Mouse (Mus musculus) olfactory bulb, adult 2 months (tissue): ENCODE results near the gene Cpa3.

ENCODE experiments used
- CTCF ChIP-seq: fragments of 200-500 bp; IDR thresholded peaks from 2 replicates; pipeline ENCODE4 v1.5.1; 2012; ENCODE audit warnings: low read depth, mild to moderate bottlenecking, low read length, moderate library complexity; ENCODE audit not compliant: insufficient read depth
- POLR2A ChIP-seq: fragments of 200-500 bp; IDR thresholded peaks from 2 replicates; pipeline ENCODE4 v1.6.1; 2012; ENCODE audit warnings: mild to moderate bottlenecking, low read depth, low read length, moderate library complexity; ENCODE audit not compliant: insufficient read depth

GRCm38 (mm10) chr3:20242050-20242449, at the start of gene Cpa3:
- no peak for TF ChIP-seq CTCF
- no peak for TF ChIP-seq POLR2A
